Mouse (Mus musculus) left cerebral cortex, adult 18-20 months (tissue): ENCODE measurements around the gene Lgsn. TPM values are rescaled to one million over a fixed set of nuclear protein-coding genes. Genes with fewer than 3 reads are reported as not detected.

Experiments used
- DNase-seq, 2 experiments: peaks; one replicate each; pipeline ENCODE4 v3.0.0; 2021 to 2022; ENCODE audit warnings: low spot score in 2 of 2, mixed read lengths in 1 of 2
- total RNA-seq, 2 experiments: library from RNA; stranded (reverse); gene quantifications; 2 replicates each; pipeline ENCODE4 v1.2.3; 2021

Gene Lgsn
- total RNA-seq, 2 experiments from 2014 or later, result not detected

- no peak for DNase-seq
These were observed 38.6 kb downstream of the Lgsn start for GRCm38 (mm10) chr1:31214831-31215230.

- no peak for DNase-seq
These were observed 44.5 kb downstream of the Lgsn start for GRCm38 (mm10) chr1:31220599-31221250.

GRCm38 (mm10) chr1:31222564-31222963 lies 46.4 kb downstream of the Lgsn start, which contains the start of the genes 4931428L18Rik and Pih1d3:
TSS of gene 4931428L18Rik (minus strand) at chr1:31222684.
TSS of gene Pih1d3 (plus strand) at chr1:31222838.
- DNase-seq, result no peak

GRCm38 (mm10) chr1:31233319-31234036 lies 57.3 kb downstream of the Lgsn start:
- peak; percentile 18 to 22 for DNase-seq

Other genes starting within 250 kb of the Lgsn start
- gene AC153137.1, start 198.4 kb upstream of the Lgsn start, total RNA-seq, result not detected
- not detected for gene 4931428L18Rik, start 46.3 kb downstream of the Lgsn start, total RNA-seq
- gene Pih1d3, start 46.4 kb downstream of the Lgsn start, total RNA-seq, result not detected